Mouse (Mus musculus): ENCODE data around the gene Magel2. TPM values are rescaled to one million over a fixed set of nuclear protein-coding genes. Genes with fewer than 3 reads are reported as not detected.

The Magel2 gene
- polyA plus RNA-seq, 1 experiment from 2014 or later = 7.5 TPM

GRCm38 (mm10) chr7:62416173-62416572 lies 39.4 kb downstream of the Magel2 start:
- ATAC-seq (ENCODE audit: insufficient read depth, low FRiP score, low TSS enrichment) = peak; percentile 28; the same call in 1 of the 2 replicates
- Histone ChIP-seq H3K4me3 (ENCODE audit: low read depth, low read length) (no peak overlapping the region), H3K27me3 (ENCODE audit: control insufficient read depth, insufficient read depth, low read length) (no peaks in the 10 kb centered on the region), H3K27ac (ENCODE audit: low read depth, low read length) (peak overlapping the region; percentile 75), H3K4me1 (ENCODE audit: control insufficient read depth, insufficient read depth, low read length) (no peaks in the 10 kb centered on the region), H3K4me2 (ENCODE audit: low read depth) (peak overlapping the region; percentile 12; the same call in 1 of the 2 replicates), H3K36me3 (ENCODE audit: control insufficient read depth, insufficient read depth, low read length) (no peaks in the 10 kb centered on the region), H3K9me3 (ENCODE audit: control insufficient read depth, low read length) (no peaks in the 10 kb centered on the region), H3K9ac (ENCODE audit: low read length) (peak overlapping the region; percentile 39)
- DNase-seq (ENCODE audit: low spot score) = peak; percentile 60

DNA sequence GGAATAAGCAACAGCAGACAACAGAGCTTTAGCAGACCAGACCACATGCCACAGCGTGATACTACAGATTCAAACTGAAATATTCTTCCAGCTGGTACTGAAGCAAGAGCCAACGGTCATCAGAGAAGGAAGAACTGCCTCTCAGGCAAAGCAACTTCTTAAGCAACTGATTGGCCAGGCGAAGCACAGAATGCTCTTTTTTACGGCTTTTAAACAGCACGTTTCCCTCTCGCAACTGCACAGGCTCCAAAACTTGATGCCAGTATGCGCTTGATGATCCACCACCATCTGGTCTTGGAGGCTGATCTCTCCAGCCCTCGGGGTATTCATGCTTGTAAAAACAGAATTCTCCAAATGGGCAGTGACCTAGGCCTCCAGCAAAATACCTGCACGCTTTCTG lies 41.5 kb downstream of the Magel2 start:
- Histone ChIP-seq H3K27ac (ENCODE audit: low read depth, low read length) (0 out of 2 replicates have a peak overlapping the region, but pooled peaks have one; percentile 23), H3K27me3 (ENCODE audit: control insufficient read depth, insufficient read depth, low read length) (no peaks in the 10 kb centered on the region), H3K9ac (ENCODE audit: low read length) (peak overlapping the region; percentile 92; the same call in 1 of the 2 replicates), H3K4me3 (ENCODE audit: low read depth, low read length) (peak overlapping the region; percentile 73), H3K9me3 (ENCODE audit: control insufficient read depth, low read length) (no peaks in the 10 kb centered on the region), H3K4me1 (ENCODE audit: control insufficient read depth, insufficient read depth, low read length) (no peaks in the 10 kb centered on the region), H3K36me3 (ENCODE audit: control insufficient read depth, insufficient read depth, low read length) (no peaks in the 10 kb centered on the region), H3K4me2 (ENCODE audit: low read depth) (peak overlapping the region; percentile 64)
- no peak for DNase-seq (ENCODE audit: low spot score)
- WGBS = 62% methylated on average over 9 of the region's 9 CpGs
- no peak for ATAC-seq (ENCODE audit: insufficient read depth, low FRiP score, low TSS enrichment)

- Histone ChIP-seq H3K4me1 (ENCODE audit: control insufficient read depth, insufficient read depth, low read length) (no peaks in the 10 kb centered on the region), H3K27me3 (ENCODE audit: control insufficient read depth, insufficient read depth, low read length) (no peaks in the 10 kb centered on the region), H3K9me3 (ENCODE audit: control insufficient read depth, low read length) (no peaks in the 10 kb centered on the region), H3K27ac (ENCODE audit: low read depth, low read length) (peak overlapping the region; percentile 87), H3K36me3 (ENCODE audit: control insufficient read depth, insufficient read depth, low read length) (no peaks in the 10 kb centered on the region), H3K4me3 (ENCODE audit: low read depth, low read length) (peak overlapping the region; percentile 73), H3K4me2 (ENCODE audit: low read depth) (peak overlapping the region; percentile 64), H3K9ac (ENCODE audit: low read length) (peak overlapping the region; percentile 92)
- peak; percentile 1; the same call in 1 of the 2 replicates for ATAC-seq (ENCODE audit: insufficient read depth, low FRiP score, low TSS enrichment)
- 52% methylated on average over 17 of the region's 17 CpGs for WGBS
- no peak for DNase-seq (ENCODE audit: low spot score)
These were observed 42.3 kb downstream of the Magel2 start for GRCm38 (mm10) chr7:62419105-62419492.

DNA sequence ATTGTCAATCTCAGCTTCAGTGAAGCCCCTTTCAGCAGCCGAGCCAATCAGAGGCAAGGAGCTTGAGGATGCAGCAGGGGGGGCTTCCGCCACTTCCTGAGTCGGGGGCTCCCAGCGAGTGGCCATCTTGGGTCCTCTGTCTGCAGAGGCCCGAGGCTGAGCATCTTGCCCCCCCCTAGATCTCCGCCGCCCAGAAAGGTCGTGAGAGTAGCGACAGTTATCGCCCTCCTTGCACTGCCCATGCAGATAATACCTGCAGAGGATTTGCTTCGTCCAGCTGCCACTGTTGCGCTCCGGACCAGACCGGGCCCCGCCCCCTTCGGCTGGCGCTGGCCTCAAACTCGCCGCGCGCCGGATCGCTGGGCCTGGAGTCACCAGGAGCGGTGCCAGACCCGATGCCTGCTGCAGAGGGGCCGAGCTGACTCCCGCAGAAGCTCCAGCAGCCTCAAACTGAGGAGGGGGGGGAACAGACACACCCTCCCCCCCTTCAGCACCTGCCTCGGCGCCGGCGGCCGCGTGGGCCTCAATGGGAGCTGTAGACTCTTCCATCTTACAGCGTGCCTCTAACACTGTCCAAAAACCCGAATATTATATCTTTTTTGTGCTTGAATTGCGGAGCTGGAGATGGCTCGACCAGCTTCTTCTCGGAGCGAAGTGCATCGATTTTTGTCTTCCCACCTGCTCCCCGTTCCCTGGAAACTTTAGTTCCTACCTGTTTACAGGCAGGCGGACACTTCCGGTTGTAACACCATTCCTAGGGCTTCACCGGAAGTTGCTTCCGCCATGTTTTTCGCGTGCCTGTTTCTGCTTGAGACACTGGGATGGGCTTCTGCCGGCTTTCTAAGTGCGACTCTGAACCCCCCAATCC lies 42.9 kb downstream of the Magel2 start, which contains the start of gene Mkrn3:
Mkrn3 (minus strand) TSS at position 647 of the 868 bp plus-strand sequence.
- peak; percentile 85 for ATAC-seq (ENCODE audit: insufficient read depth, low FRiP score, low TSS enrichment)
- peak within 1 kb of the TSS; percentile 87 for H3K27ac ChIP-seq (ENCODE audit: low read depth, low read length)
- no peaks in the 10 kb centered on the region for H3K27me3 ChIP-seq (ENCODE audit: control insufficient read depth, insufficient read depth, low read length)
- peak within 1 kb of the TSS; percentile 64 for H3K4me2 ChIP-seq (ENCODE audit: low read depth)
- peak within 1 kb of the TSS; percentile 92 for H3K9ac ChIP-seq (ENCODE audit: low read length)
- H3K4me1 ChIP-seq (ENCODE audit: control insufficient read depth, insufficient read depth, low read length) = no peaks in the 10 kb centered on the region
- 25% methylated on average over 47 of the region's 49 CpGs for WGBS
- H3K36me3 ChIP-seq (ENCODE audit: control insufficient read depth, insufficient read depth, low read length) = no peaks in the 10 kb centered on the region
- no peaks in the 10 kb centered on the region for H3K9me3 ChIP-seq (ENCODE audit: control insufficient read depth, low read length)
- DNase-seq (ENCODE audit: low spot score) = peak; percentile 87
- H3K4me3 ChIP-seq (ENCODE audit: low read depth, low read length) = peak within 1 kb of the TSS; percentile 73

GRCm38 (mm10) chr7:62420566-62420965 lies 43.8 kb downstream of the Magel2 start:
- DNase-seq (ENCODE audit: low spot score) (peak; percentile 47), ATAC-seq (ENCODE audit: insufficient read depth, low FRiP score, low TSS enrichment) (peak; percentile 62)
- H3K4me1 ChIP-seq (ENCODE audit: control insufficient read depth, insufficient read depth, low read length) = no peaks in the 10 kb centered on the region
- peak overlapping the region; percentile 73 for H3K4me3 ChIP-seq (ENCODE audit: low read depth, low read length)
- peak overlapping the region; percentile 43; the same call in 1 of the 2 replicates for H3K9ac ChIP-seq (ENCODE audit: low read length)
- H3K4me2 ChIP-seq (ENCODE audit: low read depth) = peak overlapping the region; percentile 27
- no peaks in the 10 kb centered on the region for H3K27me3 ChIP-seq (ENCODE audit: control insufficient read depth, insufficient read depth, low read length)
- H3K9me3 ChIP-seq (ENCODE audit: control insufficient read depth, low read length) = no peaks in the 10 kb centered on the region
- H3K36me3 ChIP-seq (ENCODE audit: control insufficient read depth, insufficient read depth, low read length) = no peaks in the 10 kb centered on the region
- WGBS = 55% methylated on average over 6 of the region's 6 CpGs
- peak overlapping the region; percentile 86 for H3K27ac ChIP-seq (ENCODE audit: low read depth, low read length)

- Histone ChIP-seq H3K27me3 (ENCODE audit: control insufficient read depth, insufficient read depth, low read length) (no peaks in the 10 kb centered on the region), H3K4me3 (ENCODE audit: low read depth, low read length) (peak overlapping the region; percentile 19), H3K9ac (ENCODE audit: low read length) (0 out of 2 replicates have a peak overlapping the region, but pooled peaks have one; percentile 22), H3K4me1 (ENCODE audit: control insufficient read depth, insufficient read depth, low read length) (no peaks in the 10 kb centered on the region), H3K4me2 (ENCODE audit: low read depth) (peak overlapping the region; percentile 28), H3K27ac (ENCODE audit: low read depth, low read length) (peak overlapping the region; percentile 36; the same call in 1 of the 2 replicates), H3K36me3 (ENCODE audit: control insufficient read depth, insufficient read depth, low read length) (no peaks in the 10 kb centered on the region), H3K9me3 (ENCODE audit: control insufficient read depth, low read length) (no peaks in the 10 kb centered on the region)
- DNase-seq (ENCODE audit: low spot score) (peak; percentile 49), ATAC-seq (ENCODE audit: insufficient read depth, low FRiP score, low TSS enrichment) (peak; percentile 43)
- WGBS = 29% methylated on average over 4 of the region's 4 CpGs
These were observed 46.4 kb downstream of the Magel2 start for GRCm38 (mm10) chr7:62423210-62423609.

- Histone ChIP-seq H3K4me3 (ENCODE audit: low read depth, low read length) (no peak overlapping the region), H3K4me1 (ENCODE audit: control insufficient read depth, insufficient read depth, low read length) (no peaks in the 10 kb centered on the region), H3K27ac (ENCODE audit: low read depth, low read length) (no peak overlapping the region), H3K27me3 (ENCODE audit: control insufficient read depth, insufficient read depth, low read length) (no peaks in the 10 kb centered on the region), H3K9ac (ENCODE audit: low read length) (no peak overlapping the region), H3K9me3 (ENCODE audit: control insufficient read depth, low read length) (no peaks in the 10 kb centered on the region), H3K4me2 (ENCODE audit: low read depth) (no peak overlapping the region), H3K36me3 (ENCODE audit: control insufficient read depth, insufficient read depth, low read length) (no peaks in the 10 kb centered on the region)
- DNase-seq (ENCODE audit: low spot score) (peak; percentile 39), ATAC-seq (ENCODE audit: insufficient read depth, low FRiP score, low TSS enrichment) (no peak)
- 22% methylated on average over 8 of the region's 8 CpGs for WGBS
These were observed 51.5 kb downstream of the Magel2 start for GRCm38 (mm10) chr7:62428337-62428736.
